Mouse (Mus musculus): ENCODE results near the gene Ptdss2. TPM values are rescaled to one million over a fixed set of nuclear protein-coding genes. Genes with fewer than 3 reads are reported as not detected.

The Ptdss2 gene
- polyA plus RNA-seq (2015; fragmentation: Nextera tagmentation; extraction: Ambion mirVana), result 82.8 and 95.8 TPM in 2 replicates

DNA sequence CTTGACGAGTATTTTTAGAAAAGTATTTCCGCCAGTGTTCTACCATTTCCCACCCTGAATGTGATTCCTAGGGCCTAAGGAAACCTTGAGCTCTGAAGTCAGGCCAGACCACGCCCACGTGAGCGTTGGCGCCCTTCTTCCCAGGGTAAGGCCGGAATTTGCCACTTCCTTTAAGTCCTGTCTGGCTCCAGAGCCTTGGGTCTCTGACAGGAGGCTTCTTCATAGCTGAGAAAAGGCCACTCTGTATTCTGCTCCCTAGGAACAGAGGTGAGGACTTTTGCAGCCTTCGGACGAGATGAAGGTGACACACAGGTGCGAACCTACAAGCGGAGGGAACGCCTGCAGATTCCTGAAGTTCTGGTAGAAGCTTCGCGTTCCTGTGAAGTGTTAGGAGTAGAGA, at the start of gene Ptdss2:
TSS of gene Ptdss2 (plus strand) at position 138 of the 400 bp plus-strand sequence.
- 52% methylated on average over 14 of the region's 14 CpGs for WGBS
- no peaks in the 10 kb centered on the region for H3K36me3 ChIP-seq (ENCODE audit: control insufficient read depth, insufficient read depth, low read length)
- no peaks in the 10 kb centered on the region for H3K9me3 ChIP-seq (ENCODE audit: control insufficient read depth, low read length)
- H3K4me2 ChIP-seq (ENCODE audit: low read length), result peak within 1 kb of the TSS; percentile 60
- peak within 1 kb of the TSS; percentile 84 for H3K27ac ChIP-seq (ENCODE audit: low read depth, low read length)
- no peaks in the 10 kb centered on the region for H3K4me1 ChIP-seq (ENCODE audit: control insufficient read depth, insufficient read depth, low read depth, low read length)
- H3K9ac ChIP-seq (ENCODE audit: low read depth, low read length), result peak within 1 kb of the TSS; percentile 66
- peak within 1 kb of the TSS; percentile 53 for H3K4me3 ChIP-seq (ENCODE audit: low read length)
- no peaks in the 10 kb centered on the region for H3K27me3 ChIP-seq (replicated peaks; ENCODE audit: control insufficient read depth, insufficient read depth, low read length)
- ATAC-seq, result no peak

DNA sequence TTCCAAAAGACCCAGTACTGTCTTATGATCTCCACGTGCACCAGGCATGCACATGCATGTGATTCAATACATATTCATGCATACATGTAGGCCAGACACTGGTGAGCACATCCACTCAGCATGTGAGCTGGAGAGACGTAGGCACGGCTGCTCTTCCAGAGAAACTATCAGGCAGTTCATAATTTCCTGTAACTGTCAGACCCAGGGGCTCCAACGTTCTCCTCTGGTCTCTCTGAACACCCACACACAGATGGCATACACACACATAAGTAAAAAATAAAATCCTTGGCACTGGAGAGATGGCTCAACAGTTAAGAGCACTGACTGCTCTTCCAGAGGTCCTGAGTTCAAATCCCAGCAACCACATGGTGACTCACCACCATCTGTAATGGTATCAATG, 48.4 kb upstream of the Ptdss2 start:
- peaks cover 20% of the 10 kb centered on the region for H3K4me1 ChIP-seq (ENCODE audit: control insufficient read depth, insufficient read depth, low read depth, low read length)
- no peaks in the 10 kb centered on the region for H3K27me3 ChIP-seq (replicated peaks; ENCODE audit: control insufficient read depth, insufficient read depth, low read length)
- ATAC-seq, result no peak
- no peaks in the 10 kb centered on the region for H3K9me3 ChIP-seq (ENCODE audit: control insufficient read depth, low read length)
- no peak overlapping the region for H3K27ac ChIP-seq (ENCODE audit: low read depth, low read length)
- 81% methylated on average over 4 of the region's 4 CpGs for WGBS
- H3K36me3 ChIP-seq (ENCODE audit: control insufficient read depth, insufficient read depth, low read length), result no peaks in the 10 kb centered on the region
- H3K4me3 ChIP-seq (ENCODE audit: low read length), result no peak overlapping the region
- H3K9ac ChIP-seq (ENCODE audit: low read depth, low read length), result no peak overlapping the region
- no peak overlapping the region for H3K4me2 ChIP-seq (ENCODE audit: low read length)

DNA sequence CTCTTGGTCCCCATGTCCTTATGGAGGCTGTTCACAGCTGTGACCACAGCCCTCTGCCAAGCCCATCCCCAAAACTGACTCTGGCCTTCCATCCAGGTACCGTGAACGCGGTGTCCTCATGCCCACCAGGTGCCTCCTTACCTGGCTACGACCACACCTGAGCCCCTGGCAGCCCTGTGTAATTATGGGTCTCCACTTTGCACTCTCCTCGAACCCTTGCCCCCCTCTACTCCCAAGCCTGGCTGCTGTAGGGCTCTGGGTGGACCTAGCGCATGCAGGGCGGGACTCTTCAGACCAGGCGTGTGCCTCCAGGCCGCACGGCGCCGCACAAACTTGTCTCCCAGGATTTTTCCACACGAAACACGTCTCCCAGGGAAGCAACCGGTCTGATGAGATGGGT, 44.3 kb upstream of the Ptdss2 start, which contains the start of gene Pkp3:
TSS of gene Pkp3 (plus strand) at position 378 of the 400 bp plus-strand sequence.
- Histone ChIP-seq H3K4me3 (ENCODE audit: low read length) (no peak within 1 kb of the TSS), H3K4me2 (ENCODE audit: low read length) (no peak within 1 kb of the TSS), H3K9me3 (ENCODE audit: control insufficient read depth, low read length) (no peaks in the 10 kb centered on the region), H3K36me3 (ENCODE audit: control insufficient read depth, insufficient read depth, low read length) (no peaks in the 10 kb centered on the region), H3K27me3 (replicated peaks; ENCODE audit: control insufficient read depth, insufficient read depth, low read length) (no peaks in the 10 kb centered on the region), H3K27ac (ENCODE audit: low read depth, low read length) (no peak within 1 kb of the TSS), H3K4me1 (ENCODE audit: control insufficient read depth, insufficient read depth, low read depth, low read length) (no peaks in the 10 kb centered on the region), H3K9ac (ENCODE audit: low read depth, low read length) (no peak within 1 kb of the TSS)
- WGBS, result 92% methylated on average over 15 of the region's 15 CpGs
- no peak for ATAC-seq

DNA sequence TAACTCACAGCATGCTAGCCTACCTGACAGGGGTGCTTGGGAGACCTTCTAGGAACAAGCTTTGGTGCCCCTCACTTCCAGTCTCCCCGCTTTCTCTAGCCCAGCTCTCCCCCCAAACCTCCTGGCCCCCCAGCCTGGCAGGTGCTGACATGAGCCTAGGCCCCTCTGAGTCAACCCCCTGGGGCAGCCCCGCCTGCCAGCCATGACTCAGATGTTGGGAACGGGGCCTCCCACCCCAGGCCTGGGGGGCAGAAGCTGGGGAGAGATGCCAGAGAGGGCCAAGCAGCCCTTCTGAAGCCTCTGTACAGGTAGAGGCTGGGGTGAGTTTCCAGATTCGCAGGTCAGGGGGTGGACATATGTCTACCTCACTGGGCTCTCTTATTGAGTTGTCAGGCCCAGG, 43.3 kb upstream of the Ptdss2 start:
- Histone ChIP-seq H3K27me3 (replicated peaks; ENCODE audit: control insufficient read depth, insufficient read depth, low read length) (no peaks in the 10 kb centered on the region), H3K4me2 (ENCODE audit: low read length) (no peak overlapping the region), H3K36me3 (ENCODE audit: control insufficient read depth, insufficient read depth, low read length) (no peaks in the 10 kb centered on the region), H3K27ac (ENCODE audit: low read depth, low read length) (no peak overlapping the region), H3K9me3 (ENCODE audit: control insufficient read depth, low read length) (no peaks in the 10 kb centered on the region), H3K4me3 (ENCODE audit: low read length) (no peak overlapping the region), H3K4me1 (ENCODE audit: control insufficient read depth, insufficient read depth, low read depth, low read length) (no peaks in the 10 kb centered on the region), H3K9ac (ENCODE audit: low read depth, low read length) (no peak overlapping the region)
- no peak for ATAC-seq
- 82% methylated on average over 4 of the region's 4 CpGs for WGBS

DNA sequence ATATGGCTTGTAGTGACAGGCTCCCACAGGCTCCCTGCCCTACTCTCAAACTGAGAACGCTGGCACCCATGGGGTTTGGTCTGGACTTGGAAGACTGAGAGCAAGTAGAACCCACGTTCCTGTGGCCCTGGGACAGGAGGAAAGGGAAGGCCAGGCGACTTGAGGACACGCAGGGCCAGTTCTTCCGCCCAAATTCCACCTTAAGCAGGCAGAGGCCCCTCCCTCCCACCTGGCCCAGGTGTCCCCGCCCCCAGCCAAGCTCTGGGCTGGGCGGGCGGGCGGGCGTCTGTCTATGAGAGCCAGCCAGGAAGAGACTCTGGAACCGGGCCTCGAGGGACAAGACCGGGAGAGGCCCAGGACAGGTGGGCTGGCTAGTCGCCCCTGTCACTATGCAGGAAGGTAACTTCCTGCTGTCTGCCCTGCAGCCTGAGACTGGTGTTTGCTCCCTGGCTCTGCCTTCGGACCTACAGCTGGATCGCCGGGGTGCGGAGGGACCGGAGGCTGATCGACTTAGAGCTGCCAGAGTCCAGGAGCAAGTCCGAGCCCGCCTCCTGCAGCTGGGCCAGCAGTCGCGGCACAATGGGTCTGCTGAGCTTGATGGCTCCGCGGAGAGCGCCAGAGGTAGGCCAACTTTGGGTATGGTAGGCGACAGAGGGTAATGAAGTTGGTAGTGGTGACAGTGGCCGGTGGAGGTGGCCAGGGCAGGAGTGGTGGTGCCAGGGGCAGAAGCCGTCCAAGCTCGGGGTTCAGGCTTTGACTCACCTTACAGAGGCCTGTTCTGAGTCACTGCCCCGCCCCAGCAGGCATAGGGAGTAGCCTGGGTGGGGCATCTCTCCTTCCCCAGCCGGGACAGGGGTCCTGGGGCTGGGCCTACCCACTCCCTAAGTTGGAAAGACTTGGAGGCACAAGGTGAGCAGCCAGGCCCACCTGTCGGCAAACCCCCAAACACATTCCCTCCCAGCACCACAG, 42.4 kb upstream of the Ptdss2 start:
- H3K4me1 ChIP-seq (ENCODE audit: control insufficient read depth, insufficient read depth, low read depth, low read length), result no peaks in the 10 kb centered on the region
- H3K9ac ChIP-seq (ENCODE audit: low read depth, low read length), result no peak overlapping the region
- no peak overlapping the region for H3K4me3 ChIP-seq (ENCODE audit: low read length)
- no peaks in the 10 kb centered on the region for H3K9me3 ChIP-seq (ENCODE audit: control insufficient read depth, low read length)
- H3K27ac ChIP-seq (ENCODE audit: low read depth, low read length), result no peak overlapping the region
- no peak for ATAC-seq
- no peaks in the 10 kb centered on the region for H3K27me3 ChIP-seq (replicated peaks; ENCODE audit: control insufficient read depth, insufficient read depth, low read length)
- 22% methylated on average over 34 of the region's 34 CpGs for WGBS
- H3K36me3 ChIP-seq (ENCODE audit: control insufficient read depth, insufficient read depth, low read length), result no peaks in the 10 kb centered on the region
- no peak overlapping the region for H3K4me2 ChIP-seq (ENCODE audit: low read length)

DNA sequence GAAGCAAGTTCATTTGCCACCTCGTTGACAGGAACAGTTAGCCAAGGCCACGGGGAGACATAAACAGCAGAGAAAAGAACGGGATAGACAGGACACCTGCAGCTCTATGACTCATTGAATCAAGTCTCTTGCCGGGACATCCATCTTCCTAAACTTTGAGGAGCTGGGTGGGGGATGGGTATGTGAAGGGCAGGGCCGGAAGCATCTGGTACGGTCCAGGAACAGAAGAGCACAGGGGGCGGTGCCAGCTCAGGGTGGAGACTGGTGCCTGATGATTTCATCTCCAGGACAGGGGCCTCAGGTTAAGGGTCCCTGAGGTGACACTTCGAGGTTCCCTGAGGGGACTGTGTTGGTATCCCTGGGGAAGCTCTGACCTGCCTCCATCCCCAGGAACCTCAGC, 34.3 kb upstream of the Ptdss2 start:
- Histone ChIP-seq H3K4me2 (ENCODE audit: low read length) (no peak overlapping the region), H3K27ac (ENCODE audit: low read depth, low read length) (no peak overlapping the region), H3K9ac (ENCODE audit: low read depth, low read length) (no peak overlapping the region), H3K9me3 (ENCODE audit: control insufficient read depth, low read length) (no peaks in the 10 kb centered on the region), H3K36me3 (ENCODE audit: control insufficient read depth, insufficient read depth, low read length) (no peaks in the 10 kb centered on the region), H3K4me3 (ENCODE audit: low read length) (no peak overlapping the region), H3K27me3 (replicated peaks; ENCODE audit: control insufficient read depth, insufficient read depth, low read length) (peaks cover 11% of the 10 kb centered on the region), H3K4me1 (ENCODE audit: control insufficient read depth, insufficient read depth, low read depth, low read length) (peaks cover 7% of the 10 kb centered on the region; the same call in 1 of the 2 replicates)
- WGBS, result 45% methylated on average over 8 of the region's 8 CpGs
- no peak for ATAC-seq

DNA sequence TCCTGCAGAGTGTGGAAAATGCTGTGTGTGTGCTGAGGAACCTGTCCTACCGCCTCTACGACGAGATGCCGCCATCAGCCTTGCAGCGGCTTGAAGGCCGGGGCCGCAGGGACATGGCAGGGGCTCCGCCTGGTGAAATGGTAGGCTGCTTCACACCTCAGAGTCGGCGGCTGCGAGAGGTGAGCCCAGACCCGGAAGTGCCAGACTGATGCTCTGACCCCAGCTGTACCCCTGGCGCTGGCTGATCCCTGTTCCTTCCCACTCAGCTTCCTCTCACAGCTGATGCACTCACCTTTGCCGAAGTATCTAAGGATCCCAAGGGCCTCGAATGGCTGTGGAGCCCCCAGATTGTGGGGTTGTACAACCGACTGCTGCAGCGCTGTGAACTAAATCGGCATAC, 33.7 kb upstream of the Ptdss2 start:
- Histone ChIP-seq H3K4me3 (ENCODE audit: low read length) (no peak overlapping the region), H3K9me3 (ENCODE audit: control insufficient read depth, low read length) (no peaks in the 10 kb centered on the region), H3K4me1 (ENCODE audit: control insufficient read depth, insufficient read depth, low read depth, low read length) (peaks cover 7% of the 10 kb centered on the region; the same call in 1 of the 2 replicates), H3K4me2 (ENCODE audit: low read length) (no peak overlapping the region), H3K9ac (ENCODE audit: low read depth, low read length) (no peak overlapping the region), H3K27me3 (replicated peaks; ENCODE audit: control insufficient read depth, insufficient read depth, low read length) (peaks cover 14% of the 10 kb centered on the region), H3K27ac (ENCODE audit: low read depth, low read length) (no peak overlapping the region), H3K36me3 (ENCODE audit: control insufficient read depth, insufficient read depth, low read length) (no peaks in the 10 kb centered on the region)
- no peak for ATAC-seq
- 15% methylated on average over 13 of the region's 18 CpGs for whole genome bisulfite sequencing

DNA sequence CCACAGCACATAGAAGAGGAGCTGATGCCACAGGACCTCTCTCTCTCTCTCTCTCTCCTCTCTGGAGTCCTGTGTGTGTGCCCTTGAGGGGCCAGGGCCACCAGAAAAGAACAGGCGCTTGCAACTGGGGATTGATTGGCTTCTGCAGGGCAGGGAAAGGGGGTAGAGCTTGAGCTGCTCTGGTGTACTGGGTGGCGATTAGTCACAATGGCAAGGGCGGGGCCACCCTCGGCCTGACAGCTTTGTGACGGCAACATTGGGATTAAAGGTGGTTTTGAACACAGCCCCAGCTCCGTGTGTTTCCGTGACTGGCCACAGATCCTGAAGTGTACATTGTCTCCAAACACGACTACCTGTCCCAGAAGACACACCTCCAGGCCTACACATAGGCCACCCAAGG, 32.0 kb upstream of the Ptdss2 start:
- Histone ChIP-seq H3K9me3 (ENCODE audit: control insufficient read depth, low read length) (no peaks in the 10 kb centered on the region), H3K27ac (ENCODE audit: low read depth, low read length) (no peak overlapping the region), H3K4me3 (ENCODE audit: low read length) (no peak overlapping the region), H3K27me3 (replicated peaks; ENCODE audit: control insufficient read depth, insufficient read depth, low read length) (peaks cover 14% of the 10 kb centered on the region), H3K4me2 (ENCODE audit: low read length) (no peak overlapping the region), H3K4me1 (ENCODE audit: control insufficient read depth, insufficient read depth, low read depth, low read length) (peaks cover 7% of the 10 kb centered on the region; the same call in 1 of the 2 replicates), H3K36me3 (ENCODE audit: control insufficient read depth, insufficient read depth, low read length) (no peaks in the 10 kb centered on the region), H3K9ac (ENCODE audit: low read depth, low read length) (no peak overlapping the region)
- no peak for ATAC-seq
- WGBS, result 61% methylated on average over 8 of the region's 8 CpGs

DNA sequence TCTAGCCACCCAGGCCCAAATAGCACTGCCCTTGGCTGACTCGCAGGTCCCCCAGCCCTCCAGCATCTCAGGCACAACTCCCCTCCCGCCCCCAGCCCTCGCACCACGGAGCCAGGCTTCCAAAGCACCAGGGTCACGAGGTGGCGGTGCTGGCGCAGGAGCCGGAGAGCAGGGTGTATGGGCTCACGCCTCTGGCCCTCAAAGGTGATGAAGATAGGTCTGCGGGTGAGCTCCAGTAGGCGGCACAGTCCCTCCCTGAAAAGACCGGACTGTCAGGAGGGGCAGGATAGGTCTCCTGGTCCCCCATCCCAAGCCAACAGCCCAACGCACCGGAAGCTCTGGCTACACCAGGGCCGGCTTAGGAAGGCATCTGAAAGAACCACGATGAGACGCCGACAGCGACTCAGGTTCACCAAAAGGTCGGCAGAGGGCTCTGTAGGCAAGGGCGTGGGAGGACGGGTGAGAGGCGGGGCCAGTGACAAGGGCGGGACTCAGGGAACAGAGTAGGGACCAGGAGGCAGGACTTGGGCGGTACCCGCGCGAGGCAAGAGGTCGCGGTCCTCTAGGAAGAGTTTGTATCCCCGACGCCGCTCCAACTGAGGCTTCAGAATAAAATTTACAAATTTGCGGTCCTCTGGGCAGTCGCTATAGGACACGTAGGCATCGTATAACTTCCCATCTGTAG, 30.0 kb upstream of the Ptdss2 start:
- Histone ChIP-seq H3K4me1 (ENCODE audit: control insufficient read depth, insufficient read depth, low read depth, low read length) (peaks cover 7% of the 10 kb centered on the region; the same call in 1 of the 2 replicates), H3K4me2 (ENCODE audit: low read length) (peak overlapping the region; percentile 50), H3K36me3 (ENCODE audit: control insufficient read depth, insufficient read depth, low read length) (no peaks in the 10 kb centered on the region), H3K9me3 (ENCODE audit: control insufficient read depth, low read length) (no peaks in the 10 kb centered on the region), H3K9ac (ENCODE audit: low read depth, low read length) (peak overlapping the region; percentile 31), H3K27me3 (replicated peaks; ENCODE audit: control insufficient read depth, insufficient read depth, low read length) (peaks cover 14% of the 10 kb centered on the region), H3K4me3 (ENCODE audit: low read length) (peak overlapping the region; percentile 22), H3K27ac (ENCODE audit: low read depth, low read length) (no peak overlapping the region)
- WGBS, result 7% methylated on average over 37 of the region's 37 CpGs
- ATAC-seq, result peak; percentile 70

All from hindbrain, embryonic 16.5 days (tissue).